Mouse (Mus musculus): ENCODE results near the gene Sirt4.
"Not testable (repeated sequence)": the region's sequence is repeated elsewhere in the genome, so short reads cannot be mapped to it uniquely, and the experiment has no call there.

Gene Sirt4

DNA sequence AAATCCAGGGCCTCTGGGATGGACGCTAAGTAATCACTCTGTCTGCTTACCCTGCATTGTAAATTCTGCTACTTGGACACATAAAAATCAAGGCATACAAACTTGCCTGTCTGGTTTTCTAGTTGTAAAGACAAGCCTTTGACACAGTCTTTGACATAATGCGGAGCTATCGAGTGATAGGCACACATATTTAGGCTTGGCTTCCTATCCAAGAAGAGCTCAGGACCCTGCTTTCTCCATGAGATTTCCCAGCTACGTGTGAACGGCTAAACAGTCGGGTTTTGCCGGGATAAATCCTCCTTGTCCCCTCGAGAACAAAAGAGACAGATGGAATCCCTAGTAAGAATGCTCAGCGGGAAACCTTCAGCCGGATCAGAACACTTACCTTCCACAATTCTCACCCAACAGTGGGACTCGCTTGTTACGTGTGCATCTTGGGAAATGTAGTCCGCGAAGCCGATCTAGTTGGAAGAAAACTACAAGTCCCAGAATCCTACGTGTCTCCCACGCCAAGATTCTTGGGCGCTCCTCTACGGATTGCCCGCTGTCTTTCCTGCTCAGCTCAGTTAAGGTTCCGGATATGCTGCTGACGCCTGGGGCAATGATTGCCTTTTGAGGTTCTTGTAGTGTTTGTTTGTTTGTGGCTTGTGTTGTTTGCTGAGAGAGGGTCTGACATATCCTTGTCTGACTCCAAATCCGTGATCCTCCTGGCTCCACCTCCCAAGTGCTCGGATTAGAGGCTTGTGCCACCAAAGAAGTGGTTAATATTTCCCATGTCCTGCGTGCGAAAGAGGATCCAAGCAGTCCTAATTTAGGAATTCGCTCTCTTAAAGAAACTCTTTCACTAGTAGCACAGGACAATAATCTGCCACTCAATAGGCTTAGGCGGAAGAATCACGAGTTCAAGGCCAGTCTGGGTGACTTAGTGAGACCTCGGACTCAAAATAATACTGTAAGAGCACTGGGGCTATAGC, at the start of gene Sirt4:
TSS of gene Sirt4 (minus strand) at position 779 of the 974 bp plus-strand sequence.
- DNase-seq = peak; percentile 98

- no peak for DNase-seq
Observed at GRCm38 (mm10) chr5:115531671-115532270, 47.2 kb upstream of the Sirt4 start.

GRCm38 (mm10) chr5:115530447-115530809, 45.9 kb upstream of the Sirt4 start:
- DNase-seq = no peak

DNA sequence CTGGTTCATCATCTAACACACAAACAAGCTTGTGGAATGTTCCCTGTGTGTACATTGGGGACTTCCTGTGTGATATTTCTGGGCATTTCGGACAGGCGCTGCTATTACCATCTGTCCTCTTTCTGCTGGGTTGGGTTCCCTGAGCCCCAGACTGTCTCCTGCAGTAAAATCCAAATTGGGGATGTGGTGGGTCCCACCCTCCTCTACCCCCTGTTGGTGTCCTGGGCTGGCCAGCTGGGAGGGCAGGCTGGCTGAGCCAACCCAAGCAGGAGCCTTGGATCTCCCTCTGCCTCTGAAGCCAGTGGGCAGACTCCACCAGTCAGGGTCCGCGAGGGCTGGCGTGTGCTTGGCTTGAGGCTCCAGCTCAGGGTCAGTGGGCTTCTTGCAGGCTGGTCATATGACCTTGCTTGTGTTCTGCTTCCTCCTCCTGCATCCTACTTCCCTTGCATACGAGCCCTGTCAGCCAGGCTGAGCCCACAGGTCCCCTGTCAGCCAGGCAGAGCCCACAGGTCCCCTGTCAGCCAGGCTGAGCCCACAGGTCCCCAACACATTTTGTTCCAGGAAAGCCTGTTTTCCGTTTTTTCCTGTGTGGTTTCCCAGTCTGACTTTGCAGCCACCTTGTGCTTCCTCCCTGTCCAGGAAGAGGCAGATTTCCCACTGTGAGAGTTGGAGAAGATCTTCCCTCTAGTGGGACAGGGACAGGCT, 45.4 kb upstream of the Sirt4 start:
- DNase-seq = no peak

- no peak for DNase-seq
Observed at GRCm38 (mm10) chr5:115529364-115529741, 44.8 kb upstream of the Sirt4 start.

- DNase-seq = no peak
Observed at GRCm38 (mm10) chr5:115528128-115528527, 43.6 kb upstream of the Sirt4 start.

DNA sequence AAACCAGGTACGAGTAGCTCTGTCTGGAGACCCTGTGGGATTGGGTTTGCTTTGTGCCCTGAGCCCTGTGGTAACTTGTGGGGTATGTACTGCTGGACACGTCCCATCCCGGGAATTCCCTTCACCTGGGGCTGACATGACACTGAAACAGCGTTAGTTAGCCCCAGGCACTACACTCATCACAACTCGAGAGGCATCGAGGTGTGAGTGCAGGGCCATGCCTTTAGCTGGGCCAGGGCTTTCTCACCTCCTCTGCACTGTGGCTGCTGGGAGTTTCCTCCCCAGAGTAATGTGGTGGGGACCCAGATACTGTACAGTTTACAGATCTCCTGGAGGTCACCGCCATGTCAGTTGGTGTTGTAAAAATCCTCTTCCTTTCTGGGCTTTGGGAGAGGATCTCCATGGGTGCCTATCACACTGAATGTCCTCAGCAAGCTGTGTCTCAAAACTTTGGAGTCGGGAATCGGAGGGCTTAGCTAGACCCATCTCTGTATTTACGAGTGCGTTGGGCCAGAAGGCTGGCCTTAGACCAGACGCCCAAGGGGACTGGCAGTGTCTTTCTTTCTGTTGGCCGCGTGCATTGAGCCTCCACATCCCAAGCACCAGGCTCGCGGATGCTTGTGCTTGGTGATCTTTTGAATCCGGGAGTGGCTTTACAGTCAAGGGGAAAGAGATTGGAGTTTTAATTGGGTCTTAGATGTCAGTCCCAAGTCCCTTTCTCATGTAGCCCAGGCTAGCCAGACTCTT, 42.1 kb upstream of the Sirt4 start:
- no peak for DNase-seq

GRCm38 (mm10) chr5:115525943-115526342, 41.4 kb upstream of the Sirt4 start:
- no peak for DNase-seq

- no peak for DNase-seq
Observed at GRCm38 (mm10) chr5:115525416-115525815, 40.9 kb upstream of the Sirt4 start.

GRCm38 (mm10) chr5:115524471-115524870, 39.9 kb upstream of the Sirt4 start:
- DNase-seq = no peak

- peak; percentile 60 for DNase-seq
Observed at GRCm38 (mm10) chr5:115523971-115524370, 39.4 kb upstream of the Sirt4 start.

DNA sequence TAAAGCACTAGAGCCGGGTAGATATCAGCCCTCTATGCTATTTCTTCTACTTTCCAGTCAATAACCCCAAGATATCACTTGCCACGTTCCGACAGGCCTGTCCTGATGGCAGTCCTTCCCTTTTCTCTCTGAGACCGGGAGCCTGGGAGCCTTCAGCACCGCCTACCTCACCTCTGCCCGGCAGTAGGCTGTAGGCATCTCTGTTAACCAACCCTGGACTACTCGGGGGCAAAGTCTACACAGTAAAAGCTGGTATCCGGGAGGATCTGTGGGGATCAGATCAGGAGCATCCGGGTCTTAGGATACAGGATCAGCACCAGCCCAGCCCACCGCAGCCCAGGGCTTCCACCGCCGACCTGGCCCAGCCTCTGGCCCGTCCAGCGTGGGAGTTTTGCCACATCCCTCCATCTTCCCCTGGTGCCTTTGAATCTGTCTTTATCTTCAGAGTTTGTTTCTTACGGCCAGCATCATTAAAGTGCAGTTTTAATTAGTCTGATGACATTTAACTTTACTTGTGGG, 38.5 kb upstream of the Sirt4 start:
- no peak for DNase-seq

- DNase-seq = no peak
Observed at GRCm38 (mm10) chr5:115522531-115522930, 38.0 kb upstream of the Sirt4 start.

DNA sequence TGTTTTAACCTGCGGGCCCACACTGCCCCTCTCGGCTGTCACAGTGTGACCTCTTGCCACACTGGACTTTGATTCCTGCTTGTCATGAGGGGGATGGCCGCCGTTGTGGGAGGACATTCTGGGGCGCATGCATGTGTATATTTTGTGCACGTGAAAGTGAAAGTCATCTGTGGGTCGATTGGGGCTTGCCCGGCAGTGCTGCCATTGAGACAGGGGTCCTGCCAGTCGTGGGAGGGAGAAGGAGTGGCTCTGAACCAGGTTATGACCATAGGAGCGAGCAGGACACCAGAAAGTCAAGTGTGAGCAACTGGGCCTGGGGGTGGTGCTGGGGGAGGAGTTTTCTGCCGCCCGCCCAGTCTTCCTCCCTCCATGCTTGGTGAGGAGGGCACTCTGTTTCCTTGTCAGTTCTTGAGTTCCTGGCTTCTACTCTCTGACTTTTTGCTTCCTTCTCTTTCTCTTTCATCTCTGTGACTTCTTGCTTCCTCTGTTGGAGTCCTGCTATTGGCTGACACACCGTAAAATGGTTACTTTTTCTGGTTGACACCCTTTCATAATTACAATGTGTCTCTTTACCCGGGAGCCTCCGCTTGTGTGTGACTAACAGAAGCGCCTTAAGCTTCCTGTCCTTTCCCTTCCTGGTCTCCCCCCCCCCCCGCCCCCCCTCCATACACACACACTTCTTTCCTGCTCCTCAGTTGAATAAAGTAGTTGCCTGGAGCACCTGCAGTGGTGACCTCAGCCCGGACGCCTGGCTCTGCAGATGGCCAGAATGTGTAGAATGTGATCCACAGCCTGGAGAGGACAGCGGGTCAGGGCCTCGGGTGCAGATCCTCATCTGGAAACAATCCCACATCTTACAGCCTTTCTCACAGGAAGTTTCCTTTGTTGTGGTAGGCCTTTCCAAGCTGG, 37.3 kb upstream of the Sirt4 start:
- DNase-seq = no peak

GRCm38 (mm10) chr5:115520325-115520869, 35.9 kb upstream of the Sirt4 start:
- DNase-seq = no peak

DNA sequence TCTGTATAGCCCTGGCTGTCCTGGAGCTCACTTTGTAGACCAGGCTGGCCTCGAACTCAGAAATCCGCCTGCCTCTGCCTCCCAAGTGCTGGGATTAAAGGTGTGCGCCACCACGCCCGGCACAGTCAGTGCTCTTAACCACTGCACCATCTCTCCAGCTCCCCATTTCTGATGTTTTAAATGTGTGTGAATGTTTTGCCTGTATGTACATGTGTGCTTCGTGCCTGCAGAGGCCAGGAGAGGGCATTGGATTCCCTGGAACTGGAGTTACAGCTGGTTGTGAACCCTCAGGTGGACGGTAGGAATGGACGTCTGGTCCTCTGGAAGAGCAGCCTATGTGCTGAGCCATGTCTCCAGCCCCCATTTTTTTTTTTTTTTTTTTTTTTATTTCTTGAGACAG, 33.7 kb upstream of the Sirt4 start:
- not testable (repeated sequence) for DNase-seq

DNA sequence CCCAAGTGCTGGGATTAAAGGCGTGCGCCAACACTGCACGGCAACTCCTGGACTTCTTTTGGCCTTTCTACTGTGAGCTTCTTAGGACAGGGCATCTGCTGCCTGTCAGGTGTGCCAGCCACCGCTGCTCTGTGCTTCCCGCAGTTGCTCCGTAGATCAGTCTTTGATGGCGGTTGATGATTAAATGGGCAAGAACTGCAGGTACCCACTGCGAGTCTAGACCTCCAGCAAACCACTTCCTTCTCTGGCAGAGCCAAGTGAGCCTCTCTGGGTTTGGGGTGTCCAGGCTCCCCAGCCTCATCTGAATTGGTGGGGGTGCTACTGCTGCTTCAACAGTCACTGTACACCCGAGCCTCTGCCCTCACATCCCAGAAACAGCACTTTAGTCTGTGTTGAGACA, 33.0 kb upstream of the Sirt4 start:
- no peak for DNase-seq

DNA sequence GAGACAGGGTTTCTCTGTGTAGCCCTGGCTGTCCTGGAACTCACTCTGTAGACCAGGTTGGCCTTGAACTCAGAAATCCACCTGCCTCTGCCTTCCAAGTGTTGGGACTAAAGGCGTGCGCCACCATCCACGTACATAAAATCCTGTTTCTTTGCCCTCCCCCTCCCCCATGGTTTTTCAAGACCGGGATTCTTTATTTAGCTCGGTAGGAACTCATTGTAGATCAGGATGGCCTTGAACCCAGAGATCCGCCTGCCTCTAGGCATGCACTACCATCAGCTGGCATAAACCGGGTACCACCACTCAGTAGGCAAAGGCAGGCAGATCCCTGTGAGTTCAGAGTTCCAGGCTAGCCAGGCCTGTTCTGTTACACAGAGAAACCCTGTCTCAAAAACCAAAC, 32.4 kb upstream of the Sirt4 start:
- DNase-seq = no peak

DNA sequence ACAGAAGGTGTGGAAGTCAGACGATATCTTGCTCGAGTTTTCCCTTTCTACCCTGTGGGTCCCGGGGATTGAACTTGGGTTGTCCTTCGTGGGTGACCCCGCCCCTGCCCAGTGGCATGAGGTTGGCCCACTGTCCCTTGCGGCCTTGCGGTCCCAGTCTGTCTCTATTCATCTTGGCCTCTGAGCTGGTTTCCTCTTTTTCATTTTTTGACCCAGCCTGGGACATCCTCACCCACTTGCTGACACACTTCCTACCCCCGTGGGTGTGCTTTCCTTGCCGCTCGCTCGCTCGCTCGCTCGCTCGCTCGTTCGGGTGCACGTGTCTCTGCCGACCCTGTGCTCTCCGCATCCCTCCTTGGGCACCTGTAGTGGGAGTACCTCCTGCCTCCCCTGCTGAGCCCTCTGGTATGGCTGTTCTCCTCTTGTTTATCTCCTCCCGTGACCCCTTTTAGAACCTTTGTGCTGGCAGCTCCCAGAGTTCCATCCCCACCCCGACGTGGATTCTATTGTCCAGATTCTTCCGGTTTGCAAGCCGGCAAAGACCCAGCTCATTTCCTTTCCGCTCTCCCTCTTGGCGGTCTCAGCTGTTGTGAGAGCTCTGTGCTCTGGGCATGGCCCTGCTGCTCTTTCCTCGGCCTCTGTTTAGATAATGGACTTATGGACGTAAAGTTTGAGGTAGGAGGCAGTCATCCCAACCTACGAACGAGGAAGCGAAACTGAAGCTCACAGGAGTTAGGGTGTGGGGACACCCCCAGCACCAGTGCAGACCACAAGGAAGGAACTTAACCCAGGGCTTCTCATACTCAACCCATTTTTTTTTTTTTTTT, 31.8 kb upstream of the Sirt4 start:
- DNase-seq = no peak

DNA sequence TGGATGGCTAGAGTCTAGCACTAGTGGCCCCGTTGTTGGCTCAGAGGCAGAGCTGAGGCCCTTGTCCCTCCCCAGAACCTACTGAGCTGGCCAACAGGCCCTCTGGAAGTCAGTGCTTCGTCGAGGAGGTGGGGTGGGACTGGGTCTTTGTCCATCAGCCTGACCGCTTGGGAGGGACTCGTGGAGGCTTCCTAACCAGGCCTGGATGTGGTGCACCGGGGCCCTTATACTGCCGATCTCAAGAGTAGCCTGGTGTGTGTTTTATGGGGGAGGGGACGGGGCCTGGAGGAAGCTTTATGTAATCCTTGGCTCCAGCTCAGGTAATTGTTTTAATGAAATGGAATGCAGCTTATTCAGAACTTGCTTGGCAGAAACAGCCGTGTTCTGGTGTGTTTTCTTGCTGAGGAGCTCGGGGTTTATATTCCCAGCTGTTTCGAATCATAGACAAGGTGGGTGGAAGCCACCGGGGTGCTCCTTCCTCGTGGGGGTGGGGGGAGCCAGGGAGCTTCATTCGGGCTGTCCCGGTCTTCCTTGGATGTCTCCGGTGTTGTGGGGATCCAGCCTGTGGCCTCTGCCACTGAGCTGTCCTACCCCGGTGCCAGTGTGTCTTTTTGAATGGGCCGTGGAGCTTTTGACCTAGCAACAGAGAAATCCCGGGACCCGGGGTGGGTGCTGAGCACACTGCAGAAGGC, 30.5 kb upstream of the Sirt4 start:
- no peak for DNase-seq

All from retina, postnatal 1 day (tissue).